Mouse (Mus musculus) cerebral cortex, adult 2 months (tissue): Measurements from ENCODE around the gene Wfdc9.

Source experiments
- WGBS: fragments of 180-500 bp; shearing (Covaris S2); methylation state at CpG from one replicate; pipeline ENCODE4 v1.1.7; 2018; 5-methylcytosine and 5-hydroxymethylcytosine counted together

Gene Wfdc9

DNA sequence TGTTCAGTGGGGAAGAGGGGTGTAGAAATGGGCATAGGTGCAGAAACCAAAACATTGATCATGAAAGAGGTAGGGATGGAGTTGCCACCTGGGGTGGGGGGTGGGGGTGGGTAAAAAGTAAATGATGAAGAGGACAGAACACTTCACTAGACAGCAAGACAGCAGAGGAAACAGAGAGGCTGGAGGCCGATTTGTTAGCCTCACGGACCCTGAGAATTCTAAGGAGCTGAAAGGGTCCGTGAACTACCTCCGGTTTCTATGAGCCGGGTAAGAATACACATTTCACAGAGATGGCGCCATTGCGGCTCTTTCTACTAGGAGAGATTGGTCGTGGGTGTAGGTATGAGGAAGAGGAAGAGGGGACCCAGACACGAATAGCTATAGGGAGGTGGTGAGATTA is at the start of gene Wfdc9:
Gene Wfdc9, minus strand, starts transcription at position 101 of the 400 bp plus-strand sequence.
- 82% methylated on average over 9 of the region's 9 CpGs for WGBS

DNA sequence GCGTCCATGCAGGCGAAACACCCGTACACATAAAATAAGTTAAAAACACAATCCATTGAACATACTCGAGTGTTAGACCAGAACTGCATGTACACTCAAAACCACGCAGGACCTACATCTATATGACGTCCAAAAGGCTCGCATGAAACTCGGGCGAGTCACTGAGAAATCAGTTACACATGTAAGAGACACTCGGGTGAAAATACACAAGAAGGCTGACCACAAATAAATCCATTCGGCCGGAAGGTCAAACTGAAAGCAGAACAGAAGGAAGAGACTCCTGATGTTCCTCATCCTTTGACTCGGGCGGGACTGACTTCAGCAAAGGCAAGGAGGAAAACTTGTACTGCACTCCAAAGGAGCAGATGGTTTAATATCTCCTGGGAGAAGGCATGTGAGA is 49.6 kb upstream of the Wfdc9 start:
- WGBS, result 92% methylated on average over 14 of the region's 14 CpGs

DNA sequence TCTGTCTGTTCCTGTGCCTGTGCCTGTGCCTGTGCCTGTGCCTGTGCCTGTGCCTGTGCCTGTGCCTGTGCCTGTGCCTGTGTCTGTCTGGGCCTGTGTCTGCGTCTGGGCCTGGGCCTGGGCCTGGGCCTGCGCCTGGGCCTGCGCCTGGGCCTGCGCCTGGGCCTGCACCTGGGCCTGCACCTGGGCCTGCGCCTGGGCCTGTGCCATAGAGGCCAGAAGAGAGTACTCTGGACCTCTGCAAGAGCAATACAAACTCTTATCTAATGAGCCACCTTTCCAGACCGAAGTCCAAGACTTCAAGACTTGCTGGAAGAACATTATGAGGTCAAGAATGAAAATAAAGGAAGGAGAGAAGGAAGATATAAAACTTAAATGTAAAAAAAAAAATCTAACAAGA is 48.9 kb upstream of the Wfdc9 start:
- 93% methylated on average over 6 of the region's 6 CpGs for WGBS

DNA sequence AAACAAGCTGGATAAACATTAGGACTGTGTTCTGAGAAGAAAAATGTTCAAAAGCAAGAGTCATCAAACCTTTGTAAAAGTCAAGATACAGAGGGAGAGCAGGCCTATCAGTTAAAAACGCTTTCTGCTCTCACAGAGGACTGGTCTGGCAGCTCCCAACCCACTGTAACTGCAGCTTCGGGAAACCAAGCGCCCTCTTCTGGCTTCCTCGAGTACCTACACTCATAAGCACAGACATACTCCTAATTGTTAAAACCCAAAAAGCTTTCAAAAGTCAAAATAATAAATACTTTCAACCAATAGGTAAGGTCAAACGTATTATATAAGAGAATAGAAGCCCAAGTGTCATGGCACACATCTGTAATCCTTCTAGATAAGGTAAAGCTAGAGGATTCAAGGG is 47.9 kb upstream of the Wfdc9 start:
- WGBS, result 83% methylated on average over 5 of the region's 5 CpGs

DNA sequence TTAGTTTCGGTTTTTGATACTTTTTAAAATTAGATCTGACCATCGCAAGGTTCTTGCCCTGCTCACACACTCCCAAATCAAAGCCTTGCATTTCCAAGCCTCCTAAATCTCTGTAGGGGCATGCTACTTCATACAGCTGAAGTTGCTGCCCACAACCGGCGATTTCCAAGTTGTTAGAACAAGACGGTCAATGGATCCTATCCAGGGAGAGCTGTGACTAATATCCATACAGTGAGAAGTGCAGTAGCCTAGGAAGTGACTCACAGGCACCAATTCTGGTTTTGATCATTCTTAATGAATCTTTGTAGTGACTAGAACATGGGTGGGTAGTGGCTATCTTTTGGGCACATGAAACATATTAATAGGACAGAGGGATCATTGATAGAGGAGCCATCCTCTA is 45.4 kb upstream of the Wfdc9 start:
- WGBS, result 78% methylated on average over 5 of the region's 5 CpGs

DNA sequence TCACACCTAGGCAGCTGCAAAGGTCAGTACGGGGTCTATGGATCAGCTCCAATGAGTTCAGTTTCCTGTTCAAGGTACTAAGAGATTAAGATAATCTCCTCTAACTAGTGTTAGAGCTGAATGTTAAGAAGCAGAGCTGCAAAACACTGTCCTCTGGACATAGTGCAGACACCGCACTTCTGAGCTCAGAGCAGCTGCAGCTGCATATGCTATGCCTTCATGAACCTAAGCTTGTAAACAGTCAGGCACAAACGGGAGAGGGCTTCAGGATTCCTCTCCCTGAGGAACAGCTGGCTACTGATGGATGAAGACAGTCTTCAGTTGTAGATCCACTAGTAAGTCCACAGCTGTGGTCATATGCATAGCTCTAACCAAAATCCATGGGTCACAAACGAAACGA is 44.6 kb upstream of the Wfdc9 start:
- WGBS, result 77% methylated on average over 5 of the region's 5 CpGs

DNA sequence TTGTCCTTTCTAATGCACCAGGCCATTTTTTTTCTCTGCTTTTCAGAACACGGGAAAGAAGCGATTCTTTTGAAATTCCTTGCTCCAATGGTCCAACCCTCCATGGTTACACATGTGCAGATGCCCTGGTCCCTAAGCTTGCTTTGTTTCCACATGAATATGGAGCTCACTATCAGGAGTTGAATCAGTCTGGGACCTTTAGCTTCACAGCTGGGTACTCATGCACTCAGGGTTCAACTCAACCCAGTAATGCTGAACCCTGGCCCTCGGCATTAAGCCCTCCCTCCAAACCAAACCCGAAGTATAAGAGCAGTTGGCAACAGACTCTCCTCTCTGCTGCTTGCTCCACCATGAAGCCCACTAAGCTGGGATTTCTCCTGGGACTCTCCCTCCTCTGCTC is 41.8 kb upstream of the Wfdc9 start, which contains the start of gene Spint4:
Gene Spint4, plus strand, starts transcription at position 301 of the 400 bp plus-strand sequence.
- 80% methylated on average over 4 of the region's 4 CpGs for WGBS

DNA sequence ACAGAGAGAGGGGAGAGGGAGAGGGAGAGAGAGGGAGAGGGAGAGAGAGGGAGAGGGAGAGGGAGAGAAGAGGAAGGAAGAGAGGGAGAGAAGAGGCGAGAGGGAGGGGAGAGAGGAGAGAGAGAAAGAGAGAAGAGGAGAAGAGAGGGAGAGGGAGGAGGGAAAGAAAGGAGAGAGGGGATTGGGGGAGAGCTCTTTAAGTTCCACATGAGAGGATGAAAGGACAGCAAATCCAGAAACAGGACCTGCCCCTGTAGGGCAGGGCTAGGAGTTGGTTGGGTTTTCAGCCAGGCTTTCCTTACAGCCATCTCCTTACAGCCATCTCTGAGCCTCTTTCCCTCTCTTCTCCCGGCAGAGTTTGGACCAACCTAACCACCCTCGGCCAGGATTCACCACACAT is 28.4 kb upstream of the Wfdc9 start, which contains the start of gene Wfdc13:
Gene Wfdc13, plus strand, starts transcription at position 301 of the 400 bp plus-strand sequence.
- whole genome bisulfite sequencing, result 75% methylated on average over 3 of the region's 3 CpGs

DNA sequence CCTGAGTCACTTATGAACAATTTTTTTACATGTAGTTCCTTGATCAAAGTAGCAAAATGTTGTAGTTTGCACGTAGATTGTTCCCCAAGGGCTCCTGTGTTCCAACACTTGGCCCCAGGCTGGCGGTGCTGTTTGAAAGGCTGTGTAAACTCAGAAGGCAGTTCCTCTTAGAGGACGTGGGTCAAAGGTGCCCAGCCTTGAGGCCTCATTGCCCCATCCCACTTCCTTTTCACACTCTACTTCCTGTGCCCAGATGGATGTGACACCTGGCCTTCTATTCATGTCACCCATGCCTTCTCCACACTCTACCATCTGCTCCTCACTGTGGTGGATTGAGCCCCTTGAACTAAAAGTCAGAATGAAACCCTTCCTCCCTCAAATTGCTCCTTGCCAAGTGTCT is 23.5 kb upstream of the Wfdc9 start:
- WGBS, result 83% methylated on average over 3 of the region's 3 CpGs

DNA sequence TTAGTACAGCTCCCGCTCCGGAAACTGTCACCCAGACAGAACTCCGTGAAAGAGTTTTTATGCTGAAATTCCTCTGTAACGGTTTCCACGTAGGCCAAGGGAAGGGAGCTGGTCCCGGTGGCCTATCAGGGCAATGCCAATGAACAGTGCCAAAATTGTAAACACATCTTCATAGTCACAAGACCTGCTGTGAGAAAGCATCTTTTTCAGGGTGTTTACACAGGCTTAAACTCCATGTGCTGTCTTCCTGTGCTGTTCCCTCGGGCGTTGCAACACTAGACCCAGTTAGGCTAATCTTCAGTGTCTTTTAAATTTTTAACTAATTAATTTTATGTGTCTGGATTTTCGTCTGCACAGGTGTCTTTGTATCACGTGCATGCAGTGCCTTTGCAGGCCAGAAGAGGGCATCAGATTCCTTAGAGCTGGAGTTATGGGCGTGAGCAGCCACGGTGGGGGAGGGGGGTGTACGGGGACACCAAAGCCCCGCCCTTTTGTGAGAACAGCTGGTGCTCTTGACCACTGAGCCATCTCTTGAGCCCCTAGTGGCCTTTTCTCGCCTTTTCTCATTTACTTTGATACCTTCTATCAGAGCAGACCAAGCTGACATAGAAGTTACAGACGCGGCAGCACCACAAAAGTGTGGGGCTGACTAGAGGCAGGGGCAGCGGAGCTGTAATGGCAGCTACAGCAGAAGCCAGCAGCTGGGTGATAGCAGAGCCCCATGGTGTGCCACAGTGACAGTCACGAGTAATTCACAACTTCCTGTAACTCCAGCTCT is 22.7 kb upstream of the Wfdc9 start:
- WGBS, result 19% methylated on average over 19 of the region's 19 CpGs

DNA sequence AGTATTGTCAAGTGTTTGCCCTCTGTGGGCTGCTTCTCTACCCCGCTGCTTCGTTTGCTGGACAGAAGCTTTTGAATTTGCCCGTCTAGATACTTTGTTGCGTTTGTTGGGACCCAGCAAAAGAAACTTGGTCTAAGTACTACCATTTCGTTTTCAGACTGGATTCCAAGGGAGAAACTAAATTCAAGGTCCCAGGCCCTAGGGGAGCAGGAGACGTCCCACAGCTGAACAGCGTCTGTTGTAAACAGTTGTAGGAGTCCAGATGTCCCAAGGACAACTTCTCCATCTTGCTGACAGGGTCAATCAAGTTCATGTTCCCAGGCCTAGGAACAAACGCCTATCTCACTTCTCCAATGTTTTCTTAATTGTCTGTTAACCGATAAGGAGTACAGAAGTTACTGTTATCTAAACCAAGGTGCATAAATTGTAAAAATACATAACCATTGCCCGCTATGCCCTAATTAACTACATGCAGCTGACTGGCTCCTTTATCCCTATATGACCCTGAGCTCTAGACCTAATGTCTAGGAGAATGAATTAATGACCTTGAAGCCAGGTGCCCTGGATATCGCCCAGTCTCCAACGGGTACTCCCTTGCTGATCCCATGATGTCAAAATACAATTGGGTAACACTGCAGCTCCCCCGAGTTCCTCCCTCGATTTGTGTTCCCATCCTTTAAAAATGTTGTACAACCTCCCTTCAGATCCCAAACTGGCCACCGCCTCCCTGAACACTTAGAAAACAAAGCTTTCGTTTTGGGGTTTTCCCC is 20.7 kb upstream of the Wfdc9 start:
- 87% methylated on average over 16 of the region's 16 CpGs for WGBS

DNA sequence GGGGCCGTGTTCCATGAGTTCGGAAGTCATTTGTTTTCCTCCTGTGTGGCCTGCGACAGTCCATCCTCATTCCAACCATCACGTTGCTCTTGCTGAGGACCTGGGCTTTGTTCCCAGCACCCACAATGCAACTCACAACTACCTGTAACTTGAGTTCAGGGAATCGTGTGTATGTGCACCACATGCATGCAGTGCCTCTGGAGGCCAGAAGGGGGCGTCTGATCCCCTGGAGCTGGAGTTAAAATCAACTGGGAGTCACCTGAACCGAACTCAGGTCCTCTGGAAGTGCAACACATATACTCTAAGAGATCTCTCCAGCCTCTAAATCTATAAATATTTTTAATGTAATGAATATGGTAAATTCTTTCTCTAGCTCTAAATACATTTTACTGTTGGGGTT is 19.7 kb upstream of the Wfdc9 start:
- WGBS, result 80% methylated on average over 7 of the region's 7 CpGs

DNA sequence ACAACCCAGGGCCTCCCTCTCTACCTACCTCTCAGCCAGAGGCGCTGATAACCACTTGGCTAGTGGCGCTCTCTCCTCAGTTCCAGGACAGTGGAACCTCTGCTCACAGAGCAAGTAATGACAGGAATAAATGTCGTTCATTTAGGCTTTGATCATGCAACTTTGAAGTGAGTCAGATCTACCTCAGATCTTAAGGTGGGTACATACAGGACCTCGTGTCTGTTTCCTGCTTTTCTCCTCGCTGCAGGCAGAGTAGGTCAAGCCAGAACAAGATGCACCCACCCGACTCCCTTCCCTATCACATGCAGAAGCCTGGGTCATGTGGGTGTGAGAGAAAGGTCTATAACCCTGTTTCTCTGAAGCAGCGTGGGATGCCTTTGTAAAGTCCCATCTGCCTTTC is 17.6 kb upstream of the Wfdc9 start, which contains the start of gene Wfdc11:
Gene Wfdc11, minus strand, starts transcription at position 101 of the 400 bp plus-strand sequence.
- WGBS, result 78% methylated on average over 7 of the region's 7 CpGs

DNA sequence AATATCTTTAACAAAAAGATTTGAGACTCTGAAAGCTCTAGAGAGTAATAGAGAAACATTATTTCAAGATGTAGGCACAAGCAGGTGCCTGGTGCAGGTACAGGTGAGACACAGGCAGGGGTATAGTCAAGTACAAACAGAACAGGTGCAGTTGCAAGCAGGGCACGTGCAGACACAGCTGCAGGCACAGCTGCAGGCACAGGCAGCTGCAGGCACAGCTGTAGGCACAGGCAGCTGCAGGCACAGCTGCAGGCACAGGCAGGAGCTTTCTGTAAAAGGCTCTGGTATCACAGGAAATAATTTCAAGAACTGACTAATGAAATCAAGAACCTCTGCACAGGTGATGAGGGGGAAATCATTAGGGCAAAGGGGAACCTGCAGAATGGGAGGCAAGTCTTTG is 14.6 kb upstream of the Wfdc9 start:
- 35% methylated on average over 1 of the region's 1 CpGs for WGBS

DNA sequence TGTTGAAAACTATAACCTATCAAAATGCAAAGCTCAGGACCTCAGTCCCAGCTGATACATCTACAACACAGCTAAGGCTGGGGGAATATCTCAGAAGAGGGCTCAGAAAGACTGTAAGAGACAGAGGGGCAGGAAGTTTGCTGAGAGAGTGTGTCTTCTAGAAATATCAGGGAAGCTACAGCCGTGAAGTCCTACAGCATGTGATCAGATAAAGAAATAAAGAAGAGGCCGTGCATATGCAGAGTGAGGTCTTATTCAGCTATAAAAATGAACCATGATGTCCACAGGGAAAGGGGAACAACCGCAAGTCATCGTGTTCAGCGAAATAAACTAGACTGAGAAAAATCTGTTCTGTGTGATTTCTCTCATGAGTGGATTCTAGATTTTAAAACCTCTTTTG is 13.9 kb upstream of the Wfdc9 start:
- 86% methylated on average over 5 of the region's 5 CpGs for whole genome bisulfite sequencing

DNA sequence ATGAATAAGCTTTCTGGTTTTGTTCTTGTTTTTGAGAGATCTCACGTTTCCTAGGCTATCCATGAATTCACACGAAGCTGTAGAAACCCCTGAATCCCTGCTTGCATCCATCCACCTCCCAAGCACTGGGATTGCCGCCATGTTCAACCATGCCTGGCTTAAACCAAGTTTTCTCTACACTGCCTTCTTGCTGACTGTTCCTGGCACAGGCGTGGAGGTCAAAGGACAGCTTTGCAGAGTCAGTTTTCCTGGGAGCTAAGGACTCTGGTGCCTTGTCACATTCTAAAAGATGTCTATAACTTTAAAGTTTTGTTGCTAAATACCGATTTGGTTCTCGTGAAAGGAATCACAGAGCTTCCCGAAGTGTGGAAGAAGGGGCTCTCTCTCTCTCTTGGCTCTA is 8.5 kb upstream of the Wfdc9 start:
- 87% methylated on average over 7 of the region's 7 CpGs for WGBS

DNA sequence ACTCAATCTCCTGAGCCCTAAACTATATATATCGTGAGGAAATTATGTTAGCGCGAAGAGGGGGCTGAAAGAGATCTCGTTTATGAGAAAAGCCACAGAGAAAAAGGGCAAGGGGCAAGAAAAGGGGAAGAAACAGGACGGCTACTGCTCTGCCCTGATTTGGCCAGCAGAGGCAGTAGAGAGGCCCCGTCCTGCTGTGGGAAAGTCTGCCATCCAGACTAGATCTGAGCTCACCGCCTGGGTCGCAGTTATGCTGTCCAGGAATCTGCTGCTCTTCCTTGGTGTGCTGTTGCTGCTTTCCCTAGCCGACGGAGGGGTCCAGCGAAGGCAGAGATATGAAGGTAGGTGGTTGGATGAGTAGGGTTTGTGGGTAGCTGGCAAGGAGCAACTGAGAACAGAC is 525 bp downstream of the Wfdc9 start, which contains the start of gene Wfdc10:
Gene Wfdc10, plus strand, starts transcription at position 189 of the 400 bp plus-strand sequence.
- 20% methylated on average over 11 of the region's 11 CpGs for WGBS

DNA sequence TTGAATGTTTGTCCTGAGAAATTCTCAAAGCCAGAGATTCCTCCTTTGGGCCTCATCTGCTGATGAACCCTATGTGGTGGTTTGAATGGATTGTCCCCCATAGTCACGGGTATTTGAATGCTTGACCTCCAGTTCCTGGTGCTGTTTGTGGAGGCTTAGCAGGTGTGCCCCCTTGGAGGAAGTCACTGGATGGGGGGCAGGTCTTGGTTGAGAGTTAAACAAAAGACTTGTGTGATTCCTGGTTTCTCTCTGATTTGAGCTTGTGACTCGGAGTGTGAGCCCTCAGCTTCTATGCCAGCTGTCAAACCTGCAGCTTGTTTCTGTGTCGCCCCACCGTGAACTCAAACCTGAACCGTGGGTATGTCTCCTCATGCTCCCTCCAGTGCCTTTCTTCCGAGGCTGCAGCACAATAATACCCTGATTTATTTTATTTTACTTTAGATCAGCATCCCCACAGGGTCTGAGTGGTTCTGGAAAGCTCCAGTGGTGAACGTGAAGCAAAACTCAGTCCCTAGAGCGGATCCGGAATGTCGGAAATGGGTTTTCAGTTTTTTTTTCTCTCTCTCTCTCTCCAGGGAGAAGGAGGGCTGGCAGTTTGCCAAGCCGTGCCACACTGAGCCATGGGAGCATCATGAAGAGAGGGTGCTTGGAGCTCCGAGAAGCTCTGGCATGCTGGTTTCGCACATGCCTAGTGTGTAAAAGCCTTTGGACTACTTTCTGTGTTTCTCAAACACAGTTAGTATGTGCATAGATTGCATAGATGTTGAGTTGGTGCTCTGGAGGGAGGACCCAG is 14.3 kb downstream of the Wfdc9 start:
- WGBS, result 59% methylated on average over 13 of the region's 13 CpGs

DNA sequence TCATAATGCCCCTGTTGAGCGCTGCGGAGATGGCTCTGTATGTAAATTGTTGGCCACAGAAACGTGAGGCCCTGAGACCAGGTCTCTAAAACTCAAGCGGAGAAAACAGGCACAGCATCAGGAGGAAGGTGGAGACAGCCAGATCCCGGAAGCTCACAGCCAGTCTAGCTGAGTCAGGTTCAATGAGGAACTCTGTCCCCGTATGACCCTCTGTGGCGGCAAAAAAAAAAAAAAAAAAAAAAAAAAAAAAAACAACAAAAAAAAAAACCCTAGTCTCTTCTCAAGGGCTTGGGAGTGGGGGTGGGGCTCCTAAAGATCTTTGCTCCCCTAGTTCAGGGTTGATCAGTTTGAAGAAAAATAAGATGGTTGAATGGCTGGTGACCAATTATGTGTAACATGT is 15.3 kb downstream of the Wfdc9 start:
- WGBS, result 59% methylated on average over 7 of the region's 7 CpGs

DNA sequence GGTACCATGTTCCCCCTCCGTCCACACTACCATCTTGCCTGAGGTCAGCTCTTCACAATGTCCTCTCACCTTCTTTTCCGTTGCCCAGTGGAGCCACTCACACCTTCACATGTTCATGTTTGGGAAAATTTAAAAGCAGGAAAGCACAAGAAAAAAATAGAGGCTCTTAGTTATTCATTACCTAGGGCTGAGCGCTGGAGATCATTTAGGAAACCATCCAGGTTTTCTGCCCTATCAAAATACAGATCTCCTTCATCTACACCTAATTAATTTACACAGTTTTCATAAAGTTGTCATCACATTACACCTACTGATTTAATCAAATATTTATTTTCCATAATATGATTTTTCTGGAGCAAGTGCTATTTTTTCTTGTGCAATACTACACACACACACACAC is 17.7 kb downstream of the Wfdc9 start, which contains the start of gene Wfdc16:
Gene Wfdc16, minus strand, starts transcription at position 101 of the 400 bp plus-strand sequence.
- WGBS, result 88% methylated on average over 3 of the region's 3 CpGs

DNA sequence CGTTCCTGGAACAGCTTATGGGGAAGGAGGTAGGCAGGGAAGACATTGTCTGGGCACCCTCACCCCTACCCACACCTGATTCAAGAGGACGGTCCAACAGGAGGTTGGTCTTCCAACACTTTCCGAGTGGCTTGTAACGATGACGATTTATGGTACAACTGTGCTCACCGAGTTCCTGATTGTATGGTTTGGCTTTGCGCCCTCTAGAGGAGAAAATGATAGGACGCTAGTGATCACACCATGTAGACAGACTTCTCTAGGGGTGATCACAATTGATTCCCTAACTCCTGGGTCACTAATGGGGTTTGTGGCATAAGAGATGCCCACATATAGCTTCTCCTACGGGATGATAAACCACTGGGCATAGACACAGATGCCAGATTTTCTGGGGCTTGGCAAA is 21.1 kb downstream of the Wfdc9 start:
- 83% methylated on average over 9 of the region's 9 CpGs for WGBS

DNA sequence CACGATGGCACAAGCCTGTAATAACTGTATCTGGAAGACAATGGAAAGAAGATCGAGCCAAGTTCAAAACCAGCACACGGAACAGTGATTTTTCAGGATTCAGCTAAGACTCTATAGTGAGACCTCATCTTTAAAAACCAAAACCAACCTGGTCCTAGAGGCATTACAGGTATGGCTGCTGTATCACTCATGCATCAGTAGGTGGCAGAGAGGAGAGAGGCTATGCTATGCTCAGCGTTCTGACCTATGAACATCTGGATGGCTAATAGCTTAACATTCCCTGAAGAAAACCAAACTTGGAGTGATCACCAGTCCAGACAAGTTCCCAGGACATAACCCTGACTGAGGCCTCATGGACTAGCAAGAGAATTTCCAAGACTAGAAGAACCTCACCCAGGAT is 34.6 kb downstream of the Wfdc9 start:
- WGBS, result 90% methylated on average over 4 of the region's 4 CpGs
